Mouse (Mus musculus) neural tube, embryonic 11.5 days (tissue): ENCODE results near the gene Rnaseh2a. TPM values are rescaled to one million over a fixed set of nuclear protein-coding genes. Genes with fewer than 3 reads are reported as not detected.

Experiments
- ATAC-seq: fragments of 200-750 bp; cut with Nextera tagmentation; 2 replicates; pipeline ENCODE4 v1.8.0; 2017; ENCODE audit warnings: moderate number of reproducible peaks, mild to moderate bottlenecking, moderate TSS enrichment, moderate library complexity; ENCODE audit not compliant: insufficient read depth, low FRiP score, low TSS enrichment
- DNase-seq: peaks from one replicate; pipeline ENCODE4 v3.0.0-alpha.2; 2015; ENCODE audit warnings: low spot score
- H3K27ac ChIP-seq: fragments of 300-500 bp; sonication (generic); 2 replicates; pipeline ENCODE4 v1.5.1; 2014; ENCODE audit warnings: low read depth, mild to moderate bottlenecking, low read length
- H3K27me3 ChIP-seq: fragments of 300-500 bp; sonication (generic); 2 replicates; pipeline ENCODE4 v1.6.1; 2014; ENCODE audit warnings: mild to moderate bottlenecking, low read length, mixed read lengths; ENCODE audit not compliant: control insufficient read depth, insufficient read depth
- H3K36me3 ChIP-seq: fragments of 300-500 bp; sonication (generic); 2 replicates; pipeline ENCODE4 v1.6.1; 2014; ENCODE audit warnings: mild to moderate bottlenecking, low read length, moderate library complexity, mixed read lengths; ENCODE audit not compliant: control insufficient read depth, insufficient read depth
- H3K4me1 ChIP-seq: fragments of 300-500 bp; sonication (generic); 2 replicates; pipeline ENCODE4 v1.6.1; 2014; ENCODE audit warnings: low read length, mixed read lengths; ENCODE audit not compliant: control insufficient read depth, insufficient read depth
- H3K4me2 ChIP-seq: fragments of 300-500 bp; sonication (generic); 2 replicates; pipeline ENCODE4 v1.6.1; 2014; ENCODE audit warnings: low read depth, mild to moderate bottlenecking, moderate library complexity
- H3K4me3 ChIP-seq: fragments of 300-500 bp; sonication (generic); 2 replicates; pipeline ENCODE4 v1.5.1; 2014; ENCODE audit warnings: low read depth, low read length
- H3K9ac ChIP-seq: fragments of 300-500 bp; sonication (generic); 2 replicates; pipeline ENCODE4 v1.6.1; 2014; ENCODE audit warnings: mild to moderate bottlenecking, low read length
- H3K9me3 ChIP-seq: fragments of 300-500 bp; sonication (generic); 2 replicates; pipeline ENCODE4 v1.6.1; 2016; ENCODE audit warnings: low read length; ENCODE audit not compliant: control insufficient read depth
- WGBS: fragments of 180-500 bp; shearing (Covaris S2); extraction: QIAGEN DNeasy Blood & Tissue Kit; methylation state at CpG from one replicate; pipeline ENCODE4 v1.1.7; 2014; 5-methylcytosine and 5-hydroxymethylcytosine counted together
- polyA plus RNA-seq: library from polyadenylated mRNA; unstranded; fragments of >200 nt; fragmentation: Nextera tagmentation; extraction: Ambion mirVana; gene quantifications from 2 replicates; pipeline ENCODE4 v1.2.1, GENCODE M21; 2014

Rnaseh2a gene
- polyA plus RNA-seq, 1 experiment from 2014 or later = 92.9 TPM

- WGBS = 3% methylated on average over 11 of the region's 11 CpGs
- H3K9me3 ChIP-seq = no peaks in the 10 kb centered on the region
- ATAC-seq (peak; percentile 46), DNase-seq (no peak)
- H3K9ac ChIP-seq = no peak overlapping the region
- H3K36me3 ChIP-seq = no peaks in the 10 kb centered on the region
- H3K27ac ChIP-seq = no peak overlapping the region
- peaks cover 8% of the 10 kb centered on the region; the same call in 1 of the 2 replicates for H3K4me1 ChIP-seq
- peak overlapping the region; percentile 93 for H3K4me2 ChIP-seq
- H3K4me3 ChIP-seq = peak overlapping the region; percentile 56
- H3K27me3 ChIP-seq = peaks cover 55% of the 10 kb centered on the region
These were observed 24.3 kb downstream of the Rnaseh2a start for GRCm38 (mm10) chr8:84945235-84945632.

- H3K27ac ChIP-seq = no peak overlapping the region
- H3K9ac ChIP-seq = no peak overlapping the region
- peak overlapping the region; percentile 15; the same call in 1 of the 2 replicates for H3K4me3 ChIP-seq
- H3K9me3 ChIP-seq = no peaks in the 10 kb centered on the region
- no peaks in the 10 kb centered on the region for H3K36me3 ChIP-seq
- peaks cover 8% of the 10 kb centered on the region; the same call in 1 of the 2 replicates for H3K4me1 ChIP-seq
- H3K27me3 ChIP-seq = peaks cover 49% of the 10 kb centered on the region
- ATAC-seq (peak; percentile 35; the same call in 1 of the 2 replicates), DNase-seq (peak; percentile 71)
- H3K4me2 ChIP-seq = peak overlapping the region; percentile 30
- WGBS = 4% methylated on average over 26 of the region's 26 CpGs
These were observed 24.9 kb downstream of the Rnaseh2a start for GRCm38 (mm10) chr8:84944478-84945160.

GRCm38 (mm10) chr8:84943699-84944098, 25.9 kb downstream of the Rnaseh2a start:
- H3K4me1 ChIP-seq = peaks cover 8% of the 10 kb centered on the region; the same call in 1 of the 2 replicates
- H3K36me3 ChIP-seq = no peaks in the 10 kb centered on the region
- no peak overlapping the region for H3K9ac ChIP-seq
- no peak overlapping the region for H3K27ac ChIP-seq
- whole genome bisulfite sequencing = 23% methylated on average over 4 of the region's 4 CpGs
- peaks cover 45% of the 10 kb centered on the region for H3K27me3 ChIP-seq
- ATAC-seq (no peak), DNase-seq (no peak)
- H3K9me3 ChIP-seq = no peaks in the 10 kb centered on the region
- no peak overlapping the region for H3K4me3 ChIP-seq
- no peak overlapping the region for H3K4me2 ChIP-seq

GRCm38 (mm10) chr8:84937620-84938485, 31.7 kb downstream of the Rnaseh2a start:
- peaks cover 16% of the 10 kb centered on the region for H3K4me1 ChIP-seq
- peak overlapping the region; percentile 69 for H3K4me2 ChIP-seq
- H3K27ac ChIP-seq = no peak overlapping the region
- no peak for DNase-seq
- no peak overlapping the region for H3K9ac ChIP-seq
- no peak overlapping the region; the same call in 1 of the 2 replicates for H3K4me3 ChIP-seq
- H3K27me3 ChIP-seq = peaks cover 35% of the 10 kb centered on the region
- 65% methylated on average over 13 of the region's 13 CpGs for WGBS
- no peaks in the 10 kb centered on the region for H3K36me3 ChIP-seq
- ATAC-seq = no peak
- H3K9me3 ChIP-seq = no peaks in the 10 kb centered on the region

- Histone ChIP-seq H3K36me3 (no peaks in the 10 kb centered on the region), H3K27me3 (peaks cover 35% of the 10 kb centered on the region), H3K9ac (peak within 1 kb of the TSS; percentile 71), H3K9me3 (no peaks in the 10 kb centered on the region), H3K4me1 (peaks cover 16% of the 10 kb centered on the region), H3K4me2 (peak within 1 kb of the TSS; percentile 69), H3K4me3 (peak within 1 kb of the TSS; percentile 47), H3K27ac (peak within 1 kb of the TSS; percentile 49; the same call in 1 of the 2 replicates)
- DNase-seq (peak; percentile 86), ATAC-seq (peak; percentile 61)
- WGBS = 0% methylated on average over 45 of the region's 50 CpGs
These were observed 32.5 kb downstream of the Rnaseh2a start, which contains the start of gene Mast1 for GRCm38 (mm10) chr8:84936962-84937546. Gene Mast1 (minus strand): TSS chr8:84937359.

- Histone ChIP-seq H3K9ac (peak overlapping the region; percentile 71), H3K36me3 (no peaks in the 10 kb centered on the region), H3K9me3 (no peaks in the 10 kb centered on the region), H3K4me2 (peak overlapping the region; percentile 69), H3K4me3 (peak overlapping the region; percentile 47), H3K27ac (peak overlapping the region; percentile 49), H3K27me3 (peaks cover 35% of the 10 kb centered on the region), H3K4me1 (peaks cover 16% of the 10 kb centered on the region)
- DNase-seq = no peak
- ATAC-seq = peak; percentile 20
- 19% methylated on average over 23 of the region's 23 CpGs for WGBS
These were observed 33.3 kb downstream of the Rnaseh2a start for GRCm38 (mm10) chr8:84936041-84936961.

- no peak overlapping the region for H3K27ac ChIP-seq
These were observed 34.1 kb downstream of the Rnaseh2a start for GRCm38 (mm10) chr8:84935489-84935888.

More at GRCm38 (mm10) chr8:84935489-84935888, 34.1 kb downstream of the Rnaseh2a start:
- 4% methylated on average over 14 of the region's 14 CpGs for WGBS
- Histone ChIP-seq H3K4me1 (peaks cover 16% of the 10 kb centered on the region), H3K4me3 (peak overlapping the region; percentile 47), H3K27me3 (peaks cover 39% of the 10 kb centered on the region), H3K4me2 (peak overlapping the region; percentile 69), H3K9me3 (no peaks in the 10 kb centered on the region), H3K9ac (peak overlapping the region; percentile 3; the same call in 1 of the 2 replicates), H3K36me3 (no peaks in the 10 kb centered on the region)
- DNase-seq (peak; percentile 48), ATAC-seq (0 out of 2 replicates have a peak, but pooled peaks have one; percentile 33)
